Mouse (Mus musculus) spleen, adult 10 weeks (tissue): ENCODE results near the gene Mndal. TPM values are rescaled to one million over a fixed set of nuclear protein-coding genes. Genes with fewer than 3 reads are reported as not detected.

Experiments
- polyA plus RNA-seq: library from polyadenylated mRNA; stranded (reverse); fragments of 350-450 nt; fragmentation: Illumina TruSeq; extraction: RNeasy Lipid Tissue Mini Kit (QIAGEN cat#74804); gene quantifications from one replicate; pipeline ENCODE4 v1.2.3, GENCODE M21; 2015; ENCODE audit warnings: low replicate concordance; ENCODE audit not compliant: insufficient read depth

The Mndal gene
- 843 TPM for polyA plus RNA-seq

GRCm38 (mm10) chr1:173941924-173942779, at the start of gene Mndal, which contains the start of gene Ifi203:
Mndal (minus strand) TSS chr1:173942491.
Ifi203 (minus strand) TSS chr1:173942672.

GRCm38 (mm10) chr1:173982694-173983305, 40.5 kb upstream of the Mndal start, which contains the start of gene Ifi202b:
Ifi202b (minus strand) TSS chr1:173982744.

GRCm38 (mm10) chr1:173912548-173913255, 29.6 kb downstream of the Mndal start, which contains the start of gene Ifi211:
Ifi211 (minus strand) TSS chr1:173913046.

Other genes starting within 250 kb of the Mndal start
- gene Ifi207, start 200.7 kb downstream of the Mndal start, polyA plus RNA-seq: 38.3 TPM
- gene Ifi204, start 175.5 kb downstream of the Mndal start, polyA plus RNA-seq: 35.0 TPM
- 31.5 TPM for gene Ifi211, start 29.4 kb downstream of the Mndal start, polyA plus RNA-seq
- gene Ifi203, start 181 bp upstream of the Mndal start, polyA plus RNA-seq: 491 TPM
- not detected for gene Ifi202b, start 40.3 kb upstream of the Mndal start, polyA plus RNA-seq
- gene Ifi205, start 89.3 kb upstream of the Mndal start, polyA plus RNA-seq: 77.1 TPM
- 1.1 TPM for gene Olfr433, start 98.2 kb upstream of the Mndal start, polyA plus RNA-seq
- 0.10 TPM for gene Olfr432, start 106.7 kb upstream of the Mndal start, polyA plus RNA-seq
- not detected for gene Olfr430, start 124.1 kb upstream of the Mndal start, polyA plus RNA-seq
- gene Olfr429, start 141.8 kb upstream of the Mndal start, polyA plus RNA-seq: not detected
- gene Olfr427, start 154.4 kb upstream of the Mndal start, polyA plus RNA-seq: not detected
- gene Olfr231, start 178.7 kb upstream of the Mndal start, polyA plus RNA-seq: not detected
- not detected for gene Olfr424, start 189.0 kb upstream of the Mndal start, polyA plus RNA-seq
- not detected for gene Olfr420, start 213.1 kb upstream of the Mndal start, polyA plus RNA-seq
- gene Spta1, start 230.3 kb upstream of the Mndal start, polyA plus RNA-seq: 12.5 TPM